Mouse (Mus musculus): Measurements from ENCODE around the gene A730049H05Rik. TPM values are rescaled to one million over a fixed set of nuclear protein-coding genes. Genes with fewer than 3 reads are reported as not detected.

A730049H05Rik gene
- polyA plus RNA-seq, 1 experiment from 2014 or later, result 0.73 TPM

DNA sequence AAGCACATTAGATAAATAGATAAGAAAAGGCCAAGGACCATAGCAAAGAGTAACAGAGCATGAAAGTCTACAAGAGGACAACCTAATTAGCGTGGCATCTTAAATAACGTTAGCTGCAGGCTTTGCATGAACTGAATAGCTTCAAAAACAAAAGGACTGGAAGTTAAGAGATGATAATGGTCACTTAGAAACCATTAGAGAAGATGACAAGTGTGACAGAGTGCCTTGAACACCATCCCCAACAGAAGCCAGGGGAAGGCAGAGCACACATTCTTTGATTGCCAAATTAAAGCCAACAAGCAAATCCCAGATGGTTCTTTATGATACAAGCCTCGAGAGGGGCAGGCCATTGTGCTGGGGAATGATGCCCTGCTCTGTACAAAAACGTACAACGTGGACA is 5.3 kb downstream of the A730049H05Rik start:
- H3K27ac ChIP-seq (ENCODE audit: low read length), result no peak overlapping the region
- H3K9me3 ChIP-seq (ENCODE audit: control insufficient read depth, low read length), result no peaks in the 10 kb centered on the region
- peaks cover 3% of the 10 kb centered on the region for H3K4me1 ChIP-seq (replicated peaks; ENCODE audit: control insufficient read depth, insufficient read depth, low read length)
- peaks cover 15% of the 10 kb centered on the region; the same call in 1 of the 2 replicates for H3K36me3 ChIP-seq (ENCODE audit: control insufficient read depth, insufficient read depth, low read length)
- WGBS, result 66% methylated on average over 5 of the region's 5 CpGs
- H3K27me3 ChIP-seq (ENCODE audit: control insufficient read depth, insufficient read depth, low read depth, low read length), result no peaks in the 10 kb centered on the region
- no peak overlapping the region for H3K4me3 ChIP-seq (ENCODE audit: low read length)
- H3K9ac ChIP-seq (ENCODE audit: low read length), result no peak overlapping the region
- H3K4me2 ChIP-seq (ENCODE audit: low read depth, low read length), result no peak overlapping the region
- no peak for ATAC-seq (ENCODE audit: low read depth)

DNA sequence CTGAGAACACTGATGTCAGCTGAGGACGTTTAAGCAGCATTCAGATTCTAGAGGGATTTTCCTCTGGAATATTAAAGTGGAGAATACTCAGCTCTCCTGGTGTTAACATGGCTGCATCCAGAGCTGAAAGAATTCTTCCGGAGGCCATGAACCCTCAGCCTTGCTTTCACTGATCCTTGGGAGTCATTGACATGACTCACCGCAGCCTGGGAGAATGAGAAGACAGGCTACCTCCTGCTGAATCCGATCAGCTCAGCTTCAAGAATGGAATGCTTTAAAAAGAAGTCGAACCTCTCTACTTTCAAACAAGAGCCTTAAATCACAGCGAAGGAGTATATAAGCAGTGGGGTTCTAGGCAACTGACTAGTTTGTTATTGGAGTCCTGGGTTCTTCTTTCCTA is 5.7 kb downstream of the A730049H05Rik start:
- 70% methylated on average over 6 of the region's 6 CpGs for WGBS
- Histone ChIP-seq H3K4me2 (ENCODE audit: low read depth, low read length) (no peak overlapping the region), H3K4me1 (replicated peaks; ENCODE audit: control insufficient read depth, insufficient read depth, low read length) (no peaks in the 10 kb centered on the region), H3K9ac (ENCODE audit: low read length) (no peak overlapping the region), H3K4me3 (ENCODE audit: low read length) (no peak overlapping the region), H3K9me3 (ENCODE audit: control insufficient read depth, low read length) (no peaks in the 10 kb centered on the region), H3K27me3 (ENCODE audit: control insufficient read depth, insufficient read depth, low read depth, low read length) (no peaks in the 10 kb centered on the region), H3K36me3 (ENCODE audit: control insufficient read depth, insufficient read depth, low read length) (peaks cover 15% of the 10 kb centered on the region; the same call in 1 of the 2 replicates), H3K27ac (ENCODE audit: low read length) (no peak overlapping the region)
- ATAC-seq (ENCODE audit: low read depth), result no peak

DNA sequence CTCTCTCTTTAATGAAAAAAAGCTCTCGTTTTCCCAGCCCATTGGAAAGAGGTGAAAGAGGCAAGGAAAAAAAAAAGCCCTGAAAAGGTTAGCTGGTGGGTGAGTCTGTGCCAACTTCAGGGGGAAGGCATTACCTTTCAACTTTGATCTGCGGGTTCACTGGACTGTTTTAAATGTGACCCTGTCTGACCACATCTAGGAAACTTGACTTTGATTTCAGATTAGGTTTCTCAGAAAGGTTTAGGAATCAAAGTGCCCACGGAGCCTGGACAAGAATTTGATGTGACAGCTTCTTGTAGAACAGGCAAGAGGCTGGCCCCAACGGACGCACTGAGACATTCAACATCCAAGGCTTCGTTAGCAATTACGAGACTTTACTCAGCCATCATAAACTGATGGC is 7.7 kb downstream of the A730049H05Rik start:
- Histone ChIP-seq H3K9ac (ENCODE audit: low read length) (no peak overlapping the region), H3K4me1 (replicated peaks; ENCODE audit: control insufficient read depth, insufficient read depth, low read length) (no peaks in the 10 kb centered on the region), H3K36me3 (ENCODE audit: control insufficient read depth, insufficient read depth, low read length) (peaks cover 14% of the 10 kb centered on the region; the same call in 1 of the 2 replicates), H3K27ac (ENCODE audit: low read length) (no peak overlapping the region), H3K9me3 (ENCODE audit: control insufficient read depth, low read length) (no peaks in the 10 kb centered on the region), H3K4me3 (ENCODE audit: low read length) (no peak overlapping the region), H3K27me3 (ENCODE audit: control insufficient read depth, insufficient read depth, low read depth, low read length) (no peaks in the 10 kb centered on the region), H3K4me2 (ENCODE audit: low read depth, low read length) (no peak overlapping the region)
- ATAC-seq (ENCODE audit: low read depth), result no peak
- WGBS, result 74% methylated on average over 7 of the region's 7 CpGs

DNA sequence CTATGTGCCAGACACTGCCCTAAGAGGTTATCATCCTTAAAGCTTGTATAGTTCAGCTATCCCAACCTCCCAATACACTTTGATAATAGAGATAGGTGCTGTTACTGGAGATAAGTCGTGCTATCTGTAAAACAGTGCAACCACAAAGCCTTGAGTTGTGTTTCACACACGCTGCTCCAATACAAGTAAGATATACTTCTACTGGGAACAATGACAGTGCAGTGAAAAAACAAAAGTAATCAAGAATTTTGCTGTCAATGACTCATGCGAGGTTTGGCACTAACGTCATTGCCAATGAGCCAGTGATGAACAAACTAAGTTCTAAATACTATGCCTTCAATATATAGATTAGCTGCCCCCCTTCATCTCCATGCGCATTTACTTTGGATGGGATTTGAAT is 10.3 kb downstream of the A730049H05Rik start:
- ATAC-seq (ENCODE audit: low read depth), result no peak
- H3K27me3 ChIP-seq (ENCODE audit: control insufficient read depth, insufficient read depth, low read depth, low read length), result no peaks in the 10 kb centered on the region
- no peak overlapping the region for H3K4me3 ChIP-seq (ENCODE audit: low read length)
- H3K4me1 ChIP-seq (replicated peaks; ENCODE audit: control insufficient read depth, insufficient read depth, low read length), result no peaks in the 10 kb centered on the region
- 72% methylated on average over 5 of the region's 5 CpGs for WGBS
- H3K36me3 ChIP-seq (ENCODE audit: control insufficient read depth, insufficient read depth, low read length), result peaks cover 11% of the 10 kb centered on the region; the same call in 1 of the 2 replicates
- H3K27ac ChIP-seq (ENCODE audit: low read length), result no peak overlapping the region
- no peaks in the 10 kb centered on the region for H3K9me3 ChIP-seq (ENCODE audit: control insufficient read depth, low read length)
- H3K9ac ChIP-seq (ENCODE audit: low read length), result no peak overlapping the region
- H3K4me2 ChIP-seq (ENCODE audit: low read depth, low read length), result no peak overlapping the region

DNA sequence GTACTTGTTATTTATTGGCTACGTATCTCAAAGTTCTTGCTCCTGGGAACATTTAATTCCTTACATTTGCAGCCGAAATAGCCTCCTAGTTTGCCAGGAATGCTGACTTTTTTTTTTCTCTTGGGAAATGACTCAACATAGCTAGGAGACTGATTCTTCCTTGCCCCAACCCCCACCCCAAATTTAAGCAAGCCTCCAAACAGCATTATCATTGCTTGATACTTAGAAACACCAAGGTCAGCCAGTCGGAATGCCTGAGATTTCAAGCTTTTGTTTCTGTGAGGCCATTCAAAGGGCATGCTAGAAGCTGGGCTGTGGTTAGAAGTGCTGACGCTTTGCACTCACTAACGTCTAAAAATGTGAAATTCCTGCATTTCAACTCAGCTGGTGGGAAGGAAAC is 11.1 kb downstream of the A730049H05Rik start:
- H3K27me3 ChIP-seq (ENCODE audit: control insufficient read depth, insufficient read depth, low read depth, low read length), result no peaks in the 10 kb centered on the region
- H3K27ac ChIP-seq (ENCODE audit: low read length), result 0 out of 2 replicates have a peak overlapping the region, but pooled peaks have one; percentile 10
- no peak overlapping the region for H3K9ac ChIP-seq (ENCODE audit: low read length)
- peaks cover 11% of the 10 kb centered on the region; the same call in 1 of the 2 replicates for H3K36me3 ChIP-seq (ENCODE audit: control insufficient read depth, insufficient read depth, low read length)
- no peaks in the 10 kb centered on the region for H3K9me3 ChIP-seq (ENCODE audit: control insufficient read depth, low read length)
- H3K4me3 ChIP-seq (ENCODE audit: low read length), result no peak overlapping the region
- no peaks in the 10 kb centered on the region for H3K4me1 ChIP-seq (replicated peaks; ENCODE audit: control insufficient read depth, insufficient read depth, low read length)
- H3K4me2 ChIP-seq (ENCODE audit: low read depth, low read length), result no peak overlapping the region
- ATAC-seq (ENCODE audit: low read depth), result peak; percentile 38; the same call in 1 of the 2 replicates
- WGBS, result 34% methylated on average over 5 of the region's 5 CpGs

DNA sequence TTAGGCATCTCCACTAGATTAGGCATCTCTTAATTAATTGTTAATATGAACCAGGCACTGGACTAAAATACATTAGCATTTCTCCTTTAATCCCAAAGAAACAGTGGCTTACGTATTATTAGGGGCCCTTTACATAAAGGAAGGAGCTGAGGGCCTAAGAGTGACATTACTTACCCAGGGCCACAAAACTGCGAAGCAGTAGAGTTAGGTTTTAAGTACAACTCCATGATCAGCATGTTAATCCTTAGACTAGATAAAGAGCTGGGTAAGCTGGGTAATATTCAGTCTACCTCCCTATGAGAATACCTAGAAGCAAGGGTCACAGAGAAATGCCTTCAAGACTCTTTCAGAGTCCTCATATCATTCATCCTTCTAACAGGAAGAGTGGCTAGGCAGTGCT is 12.9 kb downstream of the A730049H05Rik start:
- no peaks in the 10 kb centered on the region for H3K4me1 ChIP-seq (replicated peaks; ENCODE audit: control insufficient read depth, insufficient read depth, low read length)
- no peak overlapping the region for H3K4me2 ChIP-seq (ENCODE audit: low read depth, low read length)
- H3K27me3 ChIP-seq (ENCODE audit: control insufficient read depth, insufficient read depth, low read depth, low read length), result no peaks in the 10 kb centered on the region
- no peak for ATAC-seq (ENCODE audit: low read depth)
- H3K36me3 ChIP-seq (ENCODE audit: control insufficient read depth, insufficient read depth, low read length), result peaks cover 11% of the 10 kb centered on the region
- H3K9ac ChIP-seq (ENCODE audit: low read length), result no peak overlapping the region
- 95% methylated on average over 2 of the region's 2 CpGs for WGBS
- no peak overlapping the region for H3K4me3 ChIP-seq (ENCODE audit: low read length)
- H3K27ac ChIP-seq (ENCODE audit: low read length), result no peak overlapping the region
- no peaks in the 10 kb centered on the region for H3K9me3 ChIP-seq (ENCODE audit: control insufficient read depth, low read length)

DNA sequence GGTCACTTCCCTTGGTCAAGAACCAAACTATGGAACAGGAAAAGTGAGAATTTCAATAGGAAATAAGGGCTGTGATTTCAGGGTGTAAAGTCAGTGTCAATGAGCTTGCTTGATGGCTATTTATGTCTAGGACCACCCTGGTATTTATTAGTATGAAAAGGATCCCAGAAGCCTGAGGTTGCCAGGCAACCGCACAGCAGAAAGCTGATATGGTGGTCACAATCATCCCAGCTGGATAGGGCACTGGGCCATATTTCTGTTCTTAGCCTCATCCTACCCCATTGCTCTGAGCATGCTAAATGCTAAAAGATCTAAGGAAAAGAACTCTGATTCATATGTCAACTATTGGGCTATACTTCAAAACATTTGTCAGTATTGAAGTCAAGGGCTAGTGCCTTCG is 14.8 kb downstream of the A730049H05Rik start:
- Histone ChIP-seq H3K9me3 (ENCODE audit: control insufficient read depth, low read length) (no peaks in the 10 kb centered on the region), H3K27me3 (ENCODE audit: control insufficient read depth, insufficient read depth, low read depth, low read length) (no peaks in the 10 kb centered on the region), H3K9ac (ENCODE audit: low read length) (no peak overlapping the region), H3K27ac (ENCODE audit: low read length) (no peak overlapping the region), H3K4me3 (ENCODE audit: low read length) (no peak overlapping the region), H3K36me3 (ENCODE audit: control insufficient read depth, insufficient read depth, low read length) (peaks cover 10% of the 10 kb centered on the region), H3K4me2 (ENCODE audit: low read depth, low read length) (no peak overlapping the region), H3K4me1 (replicated peaks; ENCODE audit: control insufficient read depth, insufficient read depth, low read length) (no peaks in the 10 kb centered on the region)
- WGBS, result 88% methylated on average over 2 of the region's 2 CpGs
- no peak for ATAC-seq (ENCODE audit: low read depth)

DNA sequence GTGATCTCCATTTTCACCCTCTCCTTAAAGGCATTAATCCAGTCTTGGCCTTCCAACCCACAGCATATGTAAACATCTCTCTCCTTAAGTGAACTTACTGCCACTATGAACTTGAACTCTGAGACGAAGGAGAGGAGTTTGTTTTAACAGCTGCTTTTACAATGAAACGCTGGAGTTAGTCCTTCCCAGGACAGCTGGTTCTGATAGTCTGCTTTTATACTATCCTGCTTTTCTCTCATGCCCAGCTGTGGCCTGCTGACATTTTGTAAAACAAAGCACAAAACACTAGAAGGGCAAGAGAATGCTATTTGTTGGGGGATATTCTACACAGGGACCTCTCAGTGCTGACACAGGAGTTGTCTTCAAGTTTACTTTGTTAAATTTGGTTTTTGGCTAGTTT is 25.7 kb downstream of the A730049H05Rik start:
- 0 out of 2 replicates have a peak, but pooled peaks cover 2% of the 10 kb centered on the region for H3K4me1 ChIP-seq (replicated peaks; ENCODE audit: control insufficient read depth, insufficient read depth, low read length)
- no peaks in the 10 kb centered on the region for H3K27me3 ChIP-seq (ENCODE audit: control insufficient read depth, insufficient read depth, low read depth, low read length)
- 22% methylated on average over 2 of the region's 2 CpGs for WGBS
- no peak overlapping the region for H3K9ac ChIP-seq (ENCODE audit: low read length)
- H3K9me3 ChIP-seq (ENCODE audit: control insufficient read depth, low read length), result no peaks in the 10 kb centered on the region
- H3K36me3 ChIP-seq (ENCODE audit: control insufficient read depth, insufficient read depth, low read length), result no peaks in the 10 kb centered on the region; the same call in 1 of the 2 replicates
- no peak overlapping the region for H3K27ac ChIP-seq (ENCODE audit: low read length)
- no peak overlapping the region for H3K4me2 ChIP-seq (ENCODE audit: low read depth, low read length)
- ATAC-seq (ENCODE audit: low read depth), result no peak
- no peak overlapping the region for H3K4me3 ChIP-seq (ENCODE audit: low read length)

DNA sequence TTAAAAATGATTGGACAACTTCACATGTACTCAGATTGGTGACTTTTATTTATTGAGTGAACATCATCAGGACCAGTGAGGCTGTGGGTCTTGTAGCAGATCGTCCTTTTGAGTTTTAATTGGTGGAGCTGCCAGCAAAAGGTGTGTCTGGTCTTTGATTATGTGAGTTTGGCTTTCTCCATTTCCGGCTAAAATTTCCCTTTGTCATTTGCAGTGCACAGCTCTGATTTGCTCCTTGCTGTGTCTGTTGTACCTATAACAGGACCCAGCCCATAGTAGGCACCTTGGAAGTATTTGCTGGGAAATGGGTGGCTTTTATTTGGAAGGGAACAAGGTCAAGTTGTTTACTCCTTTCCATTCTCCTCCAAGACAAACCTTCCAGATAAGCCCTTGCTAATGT is 27.2 kb downstream of the A730049H05Rik start:
- H3K4me3 ChIP-seq (ENCODE audit: low read length), result no peak overlapping the region
- no peaks in the 10 kb centered on the region for H3K9me3 ChIP-seq (ENCODE audit: control insufficient read depth, low read length)
- no peak overlapping the region for H3K4me2 ChIP-seq (ENCODE audit: low read depth, low read length)
- ATAC-seq (ENCODE audit: low read depth), result no peak
- H3K9ac ChIP-seq (ENCODE audit: low read length), result no peak overlapping the region
- 76% methylated on average over 2 of the region's 2 CpGs for WGBS
- 0 out of 2 replicates have a peak, but pooled peaks cover 2% of the 10 kb centered on the region for H3K4me1 ChIP-seq (replicated peaks; ENCODE audit: control insufficient read depth, insufficient read depth, low read length)
- no peak overlapping the region for H3K27ac ChIP-seq (ENCODE audit: low read length)
- no peaks in the 10 kb centered on the region for H3K27me3 ChIP-seq (ENCODE audit: control insufficient read depth, insufficient read depth, low read depth, low read length)
- peaks cover 3% of the 10 kb centered on the region; the same call in 1 of the 2 replicates for H3K36me3 ChIP-seq (ENCODE audit: control insufficient read depth, insufficient read depth, low read length)

DNA sequence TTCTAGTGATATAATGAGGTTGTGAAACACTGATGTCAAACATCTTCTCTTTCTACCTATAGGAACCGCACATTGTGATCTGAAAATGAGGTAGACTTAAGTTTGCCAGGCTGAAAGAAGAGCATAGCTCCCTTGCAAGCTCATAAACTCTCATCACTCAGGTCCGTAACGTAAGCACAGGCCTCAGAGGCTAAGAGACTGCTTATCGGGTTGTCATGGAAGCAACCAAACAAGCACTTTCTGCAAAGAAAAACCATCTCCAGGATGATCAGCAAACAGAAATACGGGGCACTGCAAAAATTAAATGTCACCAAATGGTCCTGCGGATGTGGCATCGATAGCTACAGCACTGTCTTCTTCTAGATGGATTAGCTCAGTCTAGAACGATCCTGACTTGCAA is 29.6 kb downstream of the A730049H05Rik start:
- 65% methylated on average over 8 of the region's 8 CpGs for WGBS
- H3K27ac ChIP-seq (ENCODE audit: low read length), result no peak overlapping the region

More for the DNA sequence above, 29.6 kb downstream of the A730049H05Rik start:
- ATAC-seq (ENCODE audit: low read depth), result no peak
- Histone ChIP-seq H3K27me3 (ENCODE audit: control insufficient read depth, insufficient read depth, low read depth, low read length) (no peaks in the 10 kb centered on the region), H3K9me3 (ENCODE audit: control insufficient read depth, low read length) (no peaks in the 10 kb centered on the region), H3K9ac (ENCODE audit: low read length) (no peak overlapping the region), H3K4me2 (ENCODE audit: low read depth, low read length) (no peak overlapping the region), H3K36me3 (ENCODE audit: control insufficient read depth, insufficient read depth, low read length) (peaks cover 10% of the 10 kb centered on the region), H3K4me1 (replicated peaks; ENCODE audit: control insufficient read depth, insufficient read depth, low read length) (peaks cover 5% of the 10 kb centered on the region; the same call in 1 of the 2 replicates), H3K4me3 (ENCODE audit: low read length) (no peak overlapping the region)
